Mouse (Mus musculus) heart, adult 18-20 months (tissue): ENCODE results near the gene Gtpbp1. TPM values are rescaled to one million over a fixed set of nuclear protein-coding genes. Genes with fewer than 3 reads are reported as not detected.

ENCODE experiments used
- DNase-seq, 2 experiments: peaks; one replicate each; pipeline ENCODE4 v3.0.0; 2021 to 2022; ENCODE audit warnings: mixed read lengths in 1 of 2
- total RNA-seq, 2 experiments: library from RNA; stranded (reverse); gene quantifications; 2 replicates each; pipeline ENCODE4 v1.2.3; 2021

Gene Gtpbp1
- total RNA-seq, 2 experiments from 2014 or later = 26.0 to 28.8 TPM

DNA sequence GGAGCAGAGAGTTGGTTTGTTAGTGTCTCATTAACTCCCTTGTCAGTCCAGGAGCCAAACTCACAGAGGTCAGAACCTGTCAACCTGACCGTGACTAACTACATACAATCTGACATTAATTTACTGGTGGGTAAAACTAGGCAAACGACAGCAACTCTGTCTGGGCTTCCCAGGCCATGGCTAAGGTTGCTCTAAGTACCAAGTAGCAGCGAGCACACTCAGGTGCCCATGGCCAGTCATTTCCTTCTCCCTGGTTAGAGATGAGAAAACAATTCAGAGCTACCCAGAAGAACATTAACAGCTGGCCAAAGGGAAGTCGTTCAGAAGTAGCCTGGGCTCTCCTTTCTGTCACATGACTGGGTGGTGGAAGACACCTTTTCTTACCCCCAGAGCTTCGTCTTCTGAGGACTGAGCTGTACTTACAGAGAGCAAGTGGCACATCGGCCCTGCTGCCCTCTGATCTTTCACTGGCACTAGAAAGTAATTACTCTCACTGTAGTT, 5.5 kb upstream of the Gtpbp1 start:
- peak in 1 of 2 experiments; percentile 21 for DNase-seq

DNA sequence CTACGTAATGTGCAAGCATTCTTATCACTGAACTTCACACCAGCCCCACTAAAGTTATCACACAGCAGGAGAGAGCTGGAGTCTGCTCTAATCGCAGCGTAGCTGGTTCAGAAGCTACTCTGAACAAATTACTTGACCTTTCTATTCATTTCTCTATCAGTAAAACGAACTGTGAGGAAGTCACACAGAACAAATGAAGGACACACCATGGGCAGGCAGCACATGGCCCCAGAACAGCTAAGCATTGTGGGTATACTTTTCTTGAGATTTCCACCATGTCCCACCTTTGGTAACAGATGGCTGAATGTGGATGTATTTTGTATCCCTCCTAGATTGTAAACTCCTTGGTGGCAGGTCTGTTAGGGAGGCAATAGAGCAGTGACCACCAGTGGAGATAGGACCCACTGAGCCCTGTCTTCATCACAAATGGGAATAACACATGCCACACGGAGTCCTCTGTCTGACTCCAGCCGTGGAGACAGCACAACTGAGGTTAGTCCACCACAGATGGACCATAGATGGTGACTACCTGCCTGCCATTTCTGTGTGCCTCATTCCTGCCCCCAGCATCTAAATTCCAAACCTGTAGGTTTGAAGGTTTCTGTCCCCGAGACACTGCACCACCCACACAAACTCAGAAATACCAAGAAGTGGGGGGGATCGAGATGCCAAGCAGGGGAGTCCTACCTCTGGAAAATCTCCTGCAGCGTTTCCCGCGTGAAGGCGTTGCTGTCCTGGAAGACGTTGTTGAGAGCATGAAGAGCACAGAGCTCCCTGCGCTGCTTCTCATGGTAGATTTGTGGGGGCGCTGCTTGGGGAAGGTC, 4.4 kb upstream of the Gtpbp1 start:
- DNase-seq = peak in 1 of 2 experiments; percentile 22

DNA sequence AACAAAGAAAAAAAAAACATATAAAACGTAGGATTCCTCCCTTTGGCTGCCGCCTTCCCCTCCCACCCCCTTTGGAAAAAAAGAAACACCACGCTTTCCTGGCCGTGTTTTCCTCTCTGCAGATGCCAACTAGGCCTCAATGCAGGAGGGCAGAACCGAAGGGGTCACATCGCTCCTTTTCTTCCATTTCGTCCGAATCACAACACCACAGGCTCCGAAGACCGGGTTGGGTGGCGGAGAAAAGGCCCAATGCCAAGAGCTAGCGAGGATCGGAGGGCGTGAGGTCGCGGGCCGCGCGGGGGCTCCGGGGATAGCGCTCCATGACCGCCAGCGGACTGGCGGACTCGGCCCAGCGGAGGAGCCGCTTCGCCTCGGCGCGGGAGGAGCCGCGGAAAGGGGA, 3.5 kb upstream of the Gtpbp1 start:
- peak in 1 of 2 experiments; percentile 76 for DNase-seq

DNA sequence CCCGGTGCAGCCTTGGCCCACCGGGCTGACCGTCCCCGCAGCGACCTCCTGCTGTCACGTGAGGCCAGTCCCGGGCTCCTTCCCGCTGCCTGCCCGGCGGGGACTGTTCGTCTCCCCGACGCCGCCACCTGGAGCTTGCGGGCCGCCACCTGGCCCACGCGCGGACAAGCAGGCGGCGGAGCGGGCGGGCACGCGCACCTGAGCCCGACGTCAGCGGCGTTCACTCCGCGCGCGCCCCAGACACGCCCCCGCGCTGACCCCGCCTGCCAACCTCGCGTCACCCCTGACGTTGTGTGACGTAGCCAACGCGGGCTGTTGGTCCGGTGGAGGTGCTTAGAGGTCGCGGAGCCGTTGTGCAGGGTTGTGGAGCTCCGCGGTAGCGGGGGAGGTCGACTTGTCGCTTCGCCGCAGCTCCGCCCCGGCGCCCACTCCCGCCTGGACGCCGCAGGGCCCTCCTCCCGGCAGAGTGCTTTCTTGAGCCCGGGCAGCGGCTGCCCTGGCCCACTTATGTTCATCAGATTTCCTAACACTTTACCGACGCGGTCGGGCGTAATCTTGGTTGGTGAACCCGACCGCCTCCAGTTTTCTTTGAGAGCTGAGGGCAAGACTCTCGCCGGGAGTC, 2.9 kb upstream of the Gtpbp1 start, which contains the start of gene Josd1:
Gene Josd1, minus strand, starts transcription at position 274 of the 622 bp plus-strand sequence.
- DNase-seq = peak; percentile 97 to 99

DNA sequence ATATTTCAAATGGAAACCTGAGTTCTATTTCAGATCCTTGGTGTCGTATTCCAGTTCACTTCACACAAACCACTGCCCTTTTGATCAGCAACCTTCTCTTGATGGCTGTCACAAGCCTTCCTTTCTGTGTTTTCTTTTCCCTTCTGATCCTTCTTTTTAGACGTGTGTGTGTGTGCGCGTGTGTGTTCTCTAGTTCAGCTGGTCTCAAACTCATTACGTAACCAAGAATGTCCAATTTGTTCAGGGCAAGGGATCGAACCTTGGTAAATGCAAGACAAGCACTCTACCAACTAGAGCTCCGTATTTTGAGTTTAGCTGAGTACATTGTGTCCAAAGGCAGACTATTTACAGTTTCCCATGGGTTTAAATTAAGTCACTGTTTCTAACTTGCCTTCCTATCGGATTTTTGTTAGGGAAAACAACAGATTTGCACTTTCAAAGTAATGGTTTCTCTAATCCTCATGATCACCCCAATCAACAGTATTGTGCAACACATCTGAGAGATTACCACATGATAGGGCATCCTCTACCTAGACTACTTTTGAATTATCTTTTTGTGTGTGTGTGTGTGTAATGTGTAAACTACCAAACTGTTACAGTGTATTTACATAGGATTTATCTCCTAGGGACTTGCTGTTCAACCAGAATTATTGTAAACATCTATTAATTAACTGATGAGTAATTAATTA, 2.2 kb upstream of the Gtpbp1 start:
- DNase-seq = no peak

DNA sequence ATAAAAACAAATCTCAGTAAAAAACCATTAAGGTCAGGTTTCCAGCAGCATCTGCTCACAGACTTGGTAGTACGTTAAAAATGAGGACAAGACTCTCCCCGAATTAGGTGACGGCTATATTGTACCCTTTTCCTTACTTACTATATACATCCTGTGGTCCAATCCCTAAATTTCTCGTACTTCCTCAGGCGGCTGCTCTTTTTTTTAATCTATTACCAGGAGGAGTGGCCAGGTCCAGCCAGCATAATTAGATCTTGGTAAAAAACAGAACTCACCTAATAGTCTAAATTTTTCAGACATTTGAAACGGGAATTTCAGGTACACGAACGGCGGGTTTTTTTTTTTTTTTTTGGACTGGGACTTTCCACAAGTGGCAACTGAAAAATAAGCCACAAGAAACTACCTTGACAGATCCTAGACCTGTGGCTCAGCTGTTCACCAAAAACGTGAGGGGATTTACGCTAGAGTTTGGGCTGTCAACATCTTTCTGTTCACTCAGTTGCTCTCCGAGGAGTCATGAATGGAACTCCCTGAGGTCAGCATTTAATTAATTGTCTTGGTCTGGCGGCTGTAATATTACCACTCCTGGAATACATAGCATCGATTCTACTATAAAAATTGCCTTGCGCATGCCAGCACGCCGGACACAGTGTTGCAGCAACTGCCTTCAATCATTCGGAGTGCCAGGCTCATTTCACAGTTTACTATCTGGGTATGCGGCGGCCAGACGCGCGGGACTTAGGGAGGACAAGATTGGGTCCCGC, 801 bp upstream of the Gtpbp1 start:
- DNase-seq = no peak

DNA sequence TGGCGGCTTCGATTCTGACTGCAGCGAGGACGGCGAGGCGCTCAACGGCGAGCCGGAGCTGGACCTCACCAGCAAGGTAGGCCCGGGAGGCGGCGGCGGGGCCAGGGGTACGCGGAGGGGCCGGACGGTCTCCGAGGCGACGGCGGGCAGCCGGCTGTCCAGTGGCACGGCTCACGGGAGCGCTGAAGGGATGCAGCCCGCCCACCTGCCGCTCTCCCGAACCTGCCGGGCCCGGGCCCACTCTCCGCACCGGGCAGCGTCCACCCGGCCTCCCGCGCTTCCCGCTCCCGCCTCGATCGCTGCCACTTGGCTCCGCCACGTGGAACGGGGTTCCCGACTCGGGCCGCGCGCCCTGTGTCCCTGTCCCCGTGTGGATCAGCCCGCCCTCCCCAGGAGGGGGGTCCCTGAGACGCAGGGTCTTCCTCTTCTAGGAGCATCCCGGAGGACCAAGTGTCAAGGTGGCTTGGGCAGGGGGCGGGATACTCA, 421 bp downstream of the Gtpbp1 start:
- DNase-seq = peak in 1 of 2 experiments; percentile 43

DNA sequence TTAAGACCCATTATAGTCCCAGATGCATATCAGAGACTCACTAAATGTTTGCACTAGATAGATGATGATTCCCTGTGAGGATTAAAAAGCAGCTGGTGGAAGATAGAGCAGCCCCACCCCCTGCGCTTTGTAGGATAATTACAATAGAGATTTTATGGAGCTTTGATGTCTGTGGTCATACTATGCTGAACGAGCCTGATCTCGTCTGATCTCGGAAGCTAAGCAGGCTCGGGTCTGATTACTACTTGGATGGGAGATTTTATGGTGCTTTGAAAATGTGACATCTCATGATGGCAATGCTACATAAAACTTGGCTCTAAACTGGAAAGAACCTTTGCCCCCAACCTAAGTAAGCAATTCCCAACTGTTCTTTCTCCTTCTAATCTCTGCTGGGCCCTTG, 1.7 kb downstream of the Gtpbp1 start:
- DNase-seq = no peak

DNA sequence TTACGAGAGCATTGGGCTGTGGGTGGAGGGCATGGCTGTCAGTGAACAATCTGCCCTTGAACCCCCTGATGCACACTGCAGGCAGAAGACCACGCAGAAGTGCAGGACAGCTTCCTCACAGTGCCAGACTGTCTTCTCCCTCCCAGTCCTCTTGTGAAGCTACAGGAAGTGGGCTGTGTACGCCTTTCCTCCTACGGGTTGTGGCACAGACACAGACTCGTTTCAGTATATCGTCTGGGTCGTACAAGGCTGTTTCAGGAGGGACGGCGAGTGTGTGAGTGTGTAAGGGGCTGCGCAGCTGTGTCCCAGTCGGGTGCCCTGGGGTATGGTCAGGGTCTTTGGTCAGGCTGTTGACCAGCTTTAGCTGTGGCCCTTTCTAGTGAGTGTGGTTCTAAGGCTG, 3.1 kb downstream of the Gtpbp1 start:
- DNase-seq = no peak

DNA sequence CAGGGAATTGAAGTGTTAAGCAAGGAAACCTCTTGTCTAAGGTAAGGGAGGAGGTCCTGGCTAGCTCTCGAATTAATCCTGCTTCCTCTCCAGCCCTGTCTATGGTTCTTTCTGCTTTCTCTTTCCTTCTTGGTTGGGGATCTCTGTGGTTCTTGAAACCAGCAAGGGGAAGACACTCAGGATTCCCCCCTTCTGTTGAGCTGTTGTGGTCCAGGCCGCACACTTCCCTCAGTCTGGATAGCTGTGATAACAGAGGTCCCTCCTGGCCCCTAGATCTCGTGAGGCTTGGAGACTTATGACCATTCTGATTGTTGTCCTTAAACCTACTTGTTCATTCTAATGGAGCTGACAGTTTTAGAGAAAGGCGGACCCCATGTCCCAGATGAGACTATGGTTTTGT, 3.9 kb downstream of the Gtpbp1 start:
- no peak for DNase-seq

DNA sequence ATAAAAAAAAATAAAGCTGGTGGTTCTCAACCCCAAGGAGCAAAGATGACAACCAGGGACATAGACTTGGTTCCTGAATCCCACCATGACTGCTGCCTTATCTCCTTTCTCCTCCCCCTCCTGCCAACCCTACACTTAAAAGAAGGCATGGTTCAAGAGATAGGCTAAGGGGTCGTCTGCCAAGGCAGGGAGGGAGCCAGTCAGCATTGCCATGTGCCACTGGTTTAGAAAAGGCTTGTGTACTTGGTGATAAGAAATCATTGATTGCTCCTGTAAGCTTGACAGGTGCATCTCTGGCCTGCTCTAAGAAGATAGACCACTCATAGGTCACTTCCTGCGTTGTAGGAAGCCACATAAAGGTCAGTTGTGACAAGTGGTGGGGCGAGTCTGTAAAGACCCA, 4.9 kb downstream of the Gtpbp1 start:
- DNase-seq = no peak

DNA sequence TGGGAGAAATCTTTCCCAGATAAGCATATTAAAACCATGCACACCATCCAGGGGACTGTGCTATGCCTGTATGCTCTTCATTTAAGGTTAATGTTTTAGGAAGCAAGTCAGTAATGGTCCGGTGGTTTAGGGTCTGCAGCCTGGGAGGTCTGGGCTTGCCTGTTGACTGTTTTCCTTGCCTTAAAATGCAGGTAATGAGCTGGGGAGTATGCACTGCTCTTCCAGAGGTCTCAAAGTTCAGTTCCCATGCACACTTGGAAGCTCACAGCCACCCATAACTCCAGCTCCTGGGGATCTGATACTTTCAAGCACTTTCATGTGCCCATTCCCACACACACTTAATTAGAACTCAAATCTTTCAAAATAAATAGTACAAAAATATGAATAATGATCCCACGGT, 5.9 kb downstream of the Gtpbp1 start:
- no peak for DNase-seq

DNA sequence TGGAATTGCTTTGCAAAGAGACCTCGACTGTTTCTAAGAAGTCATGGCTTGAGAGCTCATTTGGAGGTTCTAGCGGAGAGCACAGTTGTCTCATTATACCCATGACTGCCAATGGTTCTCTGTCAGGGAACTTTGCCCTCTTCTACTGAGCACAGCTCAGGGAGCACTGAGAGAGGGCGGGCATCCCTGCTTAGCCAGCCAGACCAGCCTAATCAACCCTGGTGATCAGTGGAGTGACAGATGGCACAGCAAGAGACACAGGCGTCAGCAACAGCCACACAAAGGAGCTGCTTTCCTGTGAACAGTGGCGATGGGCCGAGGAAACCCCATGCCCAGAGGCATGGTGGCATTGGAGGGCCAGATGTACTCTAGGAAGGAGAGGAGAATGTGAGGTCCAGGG, 6.4 kb downstream of the Gtpbp1 start:
- no peak for DNase-seq

DNA sequence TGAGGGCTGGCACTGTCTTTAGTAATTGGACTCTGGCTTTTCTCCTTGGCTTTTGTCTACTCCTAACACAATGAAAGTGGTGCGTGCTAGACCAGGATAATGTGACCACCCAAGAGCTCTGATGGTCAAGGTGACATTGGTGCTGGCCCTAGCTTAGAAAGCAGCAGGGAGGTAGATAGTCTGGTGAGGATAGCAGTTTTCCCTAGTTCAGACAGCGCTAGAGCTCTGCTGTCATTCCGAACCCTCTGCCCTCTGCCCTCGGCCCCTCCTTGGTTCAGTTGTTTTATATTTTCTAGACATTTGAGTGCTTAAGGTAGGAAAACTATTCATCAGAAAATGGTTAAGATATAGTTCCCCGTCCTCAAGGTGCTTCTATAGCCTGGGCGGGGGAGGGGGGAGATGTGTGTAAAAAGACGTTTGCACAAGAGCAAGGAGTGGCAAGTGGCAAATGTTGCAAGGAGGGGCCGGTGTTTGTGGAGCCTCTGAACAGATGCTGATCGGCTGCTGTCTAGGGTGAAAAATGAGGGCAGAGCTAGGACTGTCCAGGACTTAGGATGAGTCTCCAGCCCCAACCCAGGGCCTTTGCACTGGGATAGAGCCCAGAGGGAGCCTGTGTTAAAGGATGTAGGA, 7.0 kb downstream of the Gtpbp1 start:
- no peak for DNase-seq

DNA sequence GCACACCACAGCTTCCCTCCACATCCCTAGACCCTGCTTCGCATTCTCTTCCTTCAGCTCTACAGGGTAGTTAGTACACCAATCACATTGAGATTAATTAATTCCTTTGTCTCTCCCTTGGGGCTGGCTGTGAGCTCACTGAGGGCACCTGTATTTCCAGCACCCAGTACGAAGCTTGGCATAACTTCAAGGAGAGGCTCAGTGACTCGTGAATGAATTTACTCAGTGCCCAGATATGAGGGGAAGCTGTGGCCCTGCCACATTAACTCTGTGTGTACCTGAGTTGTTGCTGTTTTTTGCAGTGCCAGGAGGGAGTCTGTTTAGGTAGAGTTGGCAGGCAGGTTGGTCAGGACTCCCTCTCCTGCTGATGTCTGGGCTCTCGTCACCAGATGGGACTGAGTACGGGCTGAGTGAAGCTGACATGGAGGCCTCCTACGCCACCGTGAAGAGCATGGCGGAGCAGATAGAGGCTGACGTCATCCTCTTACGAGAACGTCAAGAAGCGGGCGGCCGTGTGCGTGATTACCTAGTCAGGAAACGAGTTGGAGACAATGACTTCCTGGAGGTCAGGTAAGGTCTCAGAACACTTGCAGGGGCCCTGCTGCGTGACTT, 16.1 kb downstream of the Gtpbp1 start:
- DNase-seq = no peak

DNA sequence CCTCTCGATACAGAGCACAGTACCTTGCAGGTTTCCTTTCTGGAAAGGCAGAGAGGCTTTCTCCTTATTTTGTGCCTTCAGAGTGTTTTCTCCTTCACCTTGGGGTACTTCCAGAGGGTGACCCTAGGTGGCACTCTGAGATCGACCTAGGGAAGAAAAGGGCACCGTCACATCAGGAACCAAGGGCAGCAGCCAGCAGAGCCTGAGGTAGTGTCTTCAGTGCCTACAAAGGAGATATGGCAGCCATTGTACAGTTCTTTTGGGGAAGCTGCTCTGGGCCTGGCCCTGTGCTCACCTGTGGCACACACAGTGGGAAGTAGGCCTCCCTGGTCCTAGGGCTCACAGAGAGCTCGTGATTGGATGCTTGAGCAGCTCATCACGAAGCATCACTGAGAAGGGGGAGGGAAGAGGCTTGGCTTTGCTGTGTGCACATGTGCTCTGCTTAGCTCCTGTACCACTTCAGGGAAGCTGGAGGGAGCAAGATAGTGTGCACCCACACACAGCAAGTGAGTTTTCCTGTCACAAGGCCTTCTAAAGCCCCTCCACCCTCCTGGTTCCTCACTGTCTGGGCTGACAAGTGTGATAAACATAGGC, 17.7 kb downstream of the Gtpbp1 start:
- no peak for DNase-seq

DNA sequence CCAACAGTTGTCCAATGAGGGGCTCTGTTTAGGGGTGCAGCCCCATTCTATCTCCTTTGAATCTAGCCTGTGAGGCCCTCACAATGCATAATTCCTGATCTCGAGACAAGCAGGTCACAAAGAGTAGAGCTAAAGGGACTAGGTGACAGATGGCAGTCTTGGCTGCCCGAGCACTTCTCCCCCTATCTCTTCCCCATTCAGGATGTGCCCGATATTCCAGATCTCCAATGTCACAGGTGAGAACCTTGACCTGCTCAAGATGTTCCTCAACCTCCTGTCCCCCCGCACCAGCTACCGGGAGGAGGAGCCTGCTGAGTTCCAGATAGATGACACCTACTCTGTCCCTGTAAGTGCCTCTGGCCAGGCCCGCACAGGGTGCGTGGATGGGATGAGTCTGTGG, 25.0 kb downstream of the Gtpbp1 start:
- no peak for DNase-seq

DNA sequence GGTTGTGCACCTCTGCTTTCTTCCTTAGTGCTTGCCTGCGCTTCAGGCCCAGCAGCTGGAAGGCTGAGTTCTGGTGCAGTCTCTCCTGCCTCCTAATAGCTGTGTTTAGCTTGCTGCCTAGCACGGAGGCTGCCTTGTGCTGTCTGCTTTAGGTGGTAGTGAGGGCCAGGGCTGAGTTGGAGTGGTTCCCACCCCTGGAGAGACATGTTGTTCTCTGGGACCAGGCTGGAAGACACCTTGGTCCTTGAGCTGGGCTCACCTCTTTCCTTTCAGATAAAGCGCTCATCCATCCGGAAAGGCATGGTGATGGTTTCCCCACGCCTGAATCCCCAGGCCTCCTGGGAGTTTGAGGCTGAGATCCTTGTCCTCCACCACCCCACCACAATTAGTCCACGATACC, 26.1 kb downstream of the Gtpbp1 start:
- no peak for DNase-seq

DNA sequence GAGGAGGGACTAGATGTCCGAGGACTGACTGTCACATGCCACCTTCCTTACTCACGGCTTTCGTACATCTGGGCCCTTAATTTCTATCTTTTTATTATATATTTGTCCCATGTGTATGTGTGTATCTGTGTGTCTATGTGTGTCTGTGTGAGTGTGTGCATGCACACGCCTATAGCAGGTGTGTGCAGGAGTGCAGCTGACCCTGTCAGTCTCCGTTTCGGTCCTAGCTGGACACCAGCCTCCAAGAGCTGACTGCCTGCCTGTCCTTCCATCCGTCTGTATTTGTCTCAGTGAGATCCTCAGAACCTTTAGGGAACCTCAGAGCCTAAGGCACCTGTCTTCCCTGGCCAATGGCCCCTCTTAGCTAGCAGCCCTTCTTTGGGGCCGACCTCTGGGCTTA, 29.6 kb downstream of the Gtpbp1 start:
- no peak for DNase-seq

DNA sequence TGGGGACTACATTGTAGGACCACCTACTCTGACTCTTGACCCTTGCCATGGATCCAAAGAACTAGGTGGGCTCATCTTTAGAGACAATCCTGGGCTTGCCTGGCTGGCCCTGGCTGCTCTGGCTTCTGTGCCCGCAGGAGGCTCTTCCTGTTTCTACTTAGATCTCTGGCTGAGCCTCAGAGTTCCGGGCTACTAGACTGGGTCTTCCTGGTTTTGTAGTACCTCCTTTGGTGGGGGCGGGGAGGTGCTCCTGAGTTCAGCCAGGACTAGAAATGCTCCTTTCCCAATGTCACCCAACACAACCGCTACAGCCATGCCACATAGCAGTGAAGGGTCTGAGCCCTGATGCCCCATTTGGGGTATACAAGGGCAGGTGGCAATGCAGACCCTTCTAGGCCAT, 30.2 kb downstream of the Gtpbp1 start:
- DNase-seq = no peak

DNA sequence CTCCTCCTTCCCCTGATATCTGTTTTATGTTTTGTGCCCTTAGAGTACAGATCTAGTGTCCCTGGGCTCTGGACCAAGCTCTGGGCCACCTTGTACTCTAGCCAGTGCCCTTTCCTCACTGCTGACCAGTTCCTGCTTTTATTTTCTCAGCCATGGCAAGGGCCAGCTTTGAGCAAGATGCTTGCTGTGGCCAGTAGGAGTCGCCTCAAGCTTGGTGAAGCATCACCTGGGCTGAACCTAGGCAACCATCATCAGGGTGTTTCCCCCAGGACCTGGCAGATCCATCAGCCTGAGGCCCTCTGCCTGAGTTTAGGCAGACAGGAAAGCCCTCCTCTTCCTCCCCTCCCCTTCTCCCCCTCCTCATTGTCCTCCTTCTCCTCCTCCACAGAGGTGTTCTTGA, 32.8 kb downstream of the Gtpbp1 start:
- DNase-seq = peak; percentile 60 to 66
